Mouse (Mus musculus): ENCODE measurements around the gene Arl15. TPM values are rescaled to one million over a fixed set of nuclear protein-coding genes. Genes with fewer than 3 reads are reported as not detected.

The Arl15 gene
- polyA plus RNA-seq, 1 experiment: 1.3 TPM

DNA sequence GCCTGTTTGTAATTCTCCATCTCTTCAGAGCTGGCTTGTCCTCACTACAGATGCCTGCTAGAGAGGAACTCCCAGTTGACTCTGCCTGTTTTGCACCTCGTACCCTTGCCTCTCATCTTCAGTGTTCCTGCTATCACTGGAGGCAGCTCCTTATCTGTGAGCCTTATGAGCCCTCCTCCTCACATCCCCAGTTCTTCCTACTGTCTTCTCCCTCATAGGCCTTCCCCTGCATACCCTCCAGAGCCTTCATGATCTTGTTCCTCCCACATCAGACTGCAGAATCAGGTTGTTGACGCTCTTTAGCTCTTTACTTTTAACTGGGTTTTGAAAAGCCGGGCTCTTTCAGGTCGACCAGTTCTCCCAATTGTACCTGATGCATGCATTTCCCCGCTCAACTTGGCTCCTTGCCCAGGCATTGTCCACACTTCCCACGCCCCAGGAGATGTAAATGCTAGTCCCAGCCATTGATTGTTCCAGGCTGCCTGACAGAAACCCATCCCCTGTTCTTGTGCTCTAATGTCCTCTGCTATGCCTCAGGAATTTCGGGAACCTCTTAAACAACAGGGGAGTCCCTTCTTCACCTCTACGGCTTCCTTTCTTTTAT, 56.2 kb downstream of the Arl15 start:
- no peak for DNase-seq (ENCODE audit: low read depth in 1 of 2, low spot score in 2 of 2)
- Histone ChIP-seq H3K36me3 (ENCODE audit: control insufficient read depth, insufficient read depth, low read length) (no peaks in the 10 kb centered on the region), H3K27me3 (ENCODE audit: control insufficient read depth, insufficient read depth, low read length) (no peaks in the 10 kb centered on the region), H3K4me3 (ENCODE audit: extremely low read depth, insufficient read depth, insufficient read length) (no peak overlapping the region), H3K27ac (ENCODE audit: insufficient read depth, low read length) (no peak overlapping the region), H3K4me1 (ENCODE audit: control insufficient read depth, insufficient read depth, insufficient read length) (no peaks in the 10 kb centered on the region)
- WGBS: 85% methylated on average over 8 of the region's 8 CpGs
- no peak for TF ChIP-seq CTCF (IDR thresholded peaks at IDR 0.05; ENCODE audit: extremely low read depth, insufficient read depth, insufficient read length, insufficient replicate concordance)
- no peak for TF ChIP-seq POLR2A (IDR thresholded peaks at IDR 0.05; ENCODE audit: low read depth, low read length)

DNA sequence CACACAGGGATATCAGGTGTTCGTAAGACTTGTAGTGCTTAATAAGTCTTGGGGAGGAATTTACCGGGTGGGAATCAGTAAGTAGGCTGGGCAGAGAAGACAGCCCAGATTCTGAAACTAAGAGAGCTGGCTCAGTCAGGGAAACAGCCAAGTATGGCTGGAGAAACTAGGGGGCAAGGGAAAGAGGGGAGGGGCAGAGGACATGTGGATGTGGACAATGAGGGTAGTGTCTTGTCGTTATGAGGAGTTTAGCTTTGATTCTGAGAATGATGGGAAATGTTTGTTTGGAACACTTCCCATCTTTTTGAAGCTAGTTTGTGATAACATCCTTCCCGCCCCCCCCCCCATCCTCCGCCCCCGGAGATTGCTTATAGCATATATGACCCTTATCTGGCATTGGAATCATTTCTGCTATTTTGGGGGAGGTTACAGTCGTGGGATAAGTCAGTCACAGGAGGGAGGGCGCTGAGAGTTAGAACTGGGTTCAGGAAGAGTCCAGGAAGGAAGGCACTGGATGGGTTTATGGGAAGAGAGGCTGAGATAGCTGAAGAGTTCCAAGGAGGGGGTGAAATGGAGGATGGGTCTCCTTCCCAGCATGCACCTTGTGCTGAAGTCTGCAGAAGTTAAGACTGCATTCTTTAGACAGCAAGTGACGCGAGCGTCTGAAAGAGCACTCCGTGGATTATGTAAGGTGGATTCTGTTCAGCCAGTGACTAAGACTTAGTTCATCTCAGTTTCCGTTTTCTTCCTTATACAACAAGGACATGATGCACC, 57.5 kb downstream of the Arl15 start:
- no peaks in the 10 kb centered on the region for H3K27me3 ChIP-seq (ENCODE audit: control insufficient read depth, insufficient read depth, low read length)
- H3K36me3 ChIP-seq (ENCODE audit: control insufficient read depth, insufficient read depth, low read length): no peaks in the 10 kb centered on the region
- H3K4me1 ChIP-seq (ENCODE audit: control insufficient read depth, insufficient read depth, insufficient read length): no peaks in the 10 kb centered on the region
- no peak for TF ChIP-seq CTCF (IDR thresholded peaks at IDR 0.05; ENCODE audit: extremely low read depth, insufficient read depth, insufficient read length, insufficient replicate concordance)
- no peak for TF ChIP-seq POLR2A (IDR thresholded peaks at IDR 0.05; ENCODE audit: low read depth, low read length)
- H3K4me3 ChIP-seq (ENCODE audit: extremely low read depth, insufficient read depth, insufficient read length): no peak overlapping the region
- no peak overlapping the region for H3K27ac ChIP-seq (ENCODE audit: insufficient read depth, low read length)
- WGBS: 87% methylated on average over 13 of the region's 13 CpGs
- DNase-seq (ENCODE audit: low read depth in 1 of 2, low spot score in 2 of 2): no peak

DNA sequence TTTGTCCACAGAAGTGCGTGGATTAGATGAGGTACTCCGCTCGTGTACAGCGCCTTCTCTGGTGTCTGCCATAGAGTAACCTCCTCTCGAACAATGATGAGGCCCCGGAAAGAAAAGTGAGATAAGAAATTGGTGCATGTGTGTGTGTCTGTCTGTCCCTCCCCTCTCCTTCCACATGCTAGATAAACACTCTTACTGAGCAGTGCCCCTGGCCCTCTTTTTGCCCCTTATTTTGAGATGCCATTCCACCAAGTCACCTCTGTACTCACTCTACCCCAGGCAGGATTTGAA, 58.0 kb downstream of the Arl15 start:
- H3K27ac ChIP-seq (ENCODE audit: insufficient read depth, low read length): no peak overlapping the region
- 90% methylated on average over 6 of the region's 6 CpGs for WGBS

DNA sequence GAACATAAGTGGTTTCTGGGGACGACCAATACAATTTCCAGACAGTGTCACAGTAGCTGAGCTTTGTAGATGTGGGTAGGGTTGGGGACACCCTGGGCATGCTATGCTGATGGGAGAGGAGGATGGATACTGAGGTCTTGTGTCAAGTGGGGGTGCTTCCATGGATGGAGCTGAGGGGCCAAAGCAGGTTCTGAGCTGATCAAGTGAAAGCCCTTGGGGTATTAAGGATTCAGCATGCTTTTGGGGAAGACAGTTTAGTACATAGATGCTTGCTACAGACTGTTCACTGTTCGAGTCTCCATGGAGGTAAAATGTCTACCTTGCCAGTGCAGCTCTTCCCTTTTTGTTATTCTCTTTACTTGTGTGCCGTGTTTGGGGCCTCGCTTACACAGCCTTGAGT, 59.8 kb downstream of the Arl15 start:
- no peak overlapping the region for H3K4me3 ChIP-seq (ENCODE audit: extremely low read depth, insufficient read depth, insufficient read length)
- H3K27ac ChIP-seq (ENCODE audit: insufficient read depth, low read length): no peak overlapping the region
- no peak for DNase-seq (ENCODE audit: low read depth in 1 of 2, low spot score in 2 of 2)
- H3K4me1 ChIP-seq (ENCODE audit: control insufficient read depth, insufficient read depth, insufficient read length): no peaks in the 10 kb centered on the region
- no peaks in the 10 kb centered on the region for H3K27me3 ChIP-seq (ENCODE audit: control insufficient read depth, insufficient read depth, low read length)
- no peaks in the 10 kb centered on the region for H3K36me3 ChIP-seq (ENCODE audit: control insufficient read depth, insufficient read depth, low read length)
- TF ChIP-seq POLR2A (IDR thresholded peaks at IDR 0.05; ENCODE audit: low read depth, low read length) (no peak), CTCF (IDR thresholded peaks at IDR 0.05; ENCODE audit: extremely low read depth, insufficient read depth, insufficient read length, insufficient replicate concordance) (no peak)
- WGBS: 93% methylated on average over 4 of the region's 4 CpGs

More for the DNA sequence above, 58.0 kb downstream of the Arl15 start:
- Histone ChIP-seq H3K36me3 (ENCODE audit: control insufficient read depth, insufficient read depth, low read length) (no peaks in the 10 kb centered on the region), H3K4me3 (ENCODE audit: extremely low read depth, insufficient read depth, insufficient read length) (no peak overlapping the region), H3K27me3 (ENCODE audit: control insufficient read depth, insufficient read depth, low read length) (no peaks in the 10 kb centered on the region), H3K4me1 (ENCODE audit: control insufficient read depth, insufficient read depth, insufficient read length) (no peaks in the 10 kb centered on the region)
- no peak for DNase-seq (ENCODE audit: low read depth in 1 of 2, low spot score in 2 of 2)
- TF ChIP-seq POLR2A (IDR thresholded peaks at IDR 0.05; ENCODE audit: low read depth, low read length) (no peak), CTCF (IDR thresholded peaks at IDR 0.05; ENCODE audit: extremely low read depth, insufficient read depth, insufficient read length, insufficient replicate concordance) (no peak)

DNA sequence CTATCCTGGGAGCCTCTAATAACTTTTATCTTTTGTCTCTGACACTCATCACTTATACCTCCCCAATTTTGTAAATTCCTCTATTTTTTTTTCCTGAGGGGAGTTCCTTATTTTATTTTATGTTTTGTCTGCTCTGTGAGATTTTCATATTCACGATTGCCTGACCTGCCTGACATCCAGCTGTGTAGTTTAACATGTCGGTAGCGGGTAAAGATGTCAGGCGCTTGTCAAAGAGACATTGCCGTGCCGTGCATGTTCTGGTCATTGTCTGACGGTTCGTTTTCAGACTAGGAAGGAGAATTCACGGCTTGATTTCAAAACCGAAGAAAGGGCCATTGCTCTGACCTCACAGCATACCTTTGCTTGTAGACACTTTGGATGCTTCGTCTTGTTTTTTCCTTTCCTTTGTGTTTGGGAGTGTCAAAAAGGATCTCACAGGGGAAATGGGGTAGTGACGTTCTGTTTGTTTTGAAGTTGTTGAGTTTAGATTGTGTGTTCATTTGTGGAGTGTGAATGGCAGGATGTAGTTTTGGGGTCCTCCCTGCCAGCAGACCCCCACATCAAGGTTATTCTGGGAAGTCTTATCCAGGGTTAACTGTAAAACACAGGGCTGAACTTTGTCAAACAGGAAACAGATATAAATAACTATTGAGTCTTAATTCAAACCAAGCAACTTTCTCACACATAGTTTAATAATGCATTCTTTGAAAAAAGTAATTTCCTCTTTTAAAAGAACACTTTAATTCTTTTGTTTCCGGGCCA, 60.4 kb downstream of the Arl15 start:
- no peaks in the 10 kb centered on the region for H3K4me1 ChIP-seq (ENCODE audit: control insufficient read depth, insufficient read depth, insufficient read length)
- H3K27ac ChIP-seq (ENCODE audit: insufficient read depth, low read length): no peak overlapping the region

DNA sequence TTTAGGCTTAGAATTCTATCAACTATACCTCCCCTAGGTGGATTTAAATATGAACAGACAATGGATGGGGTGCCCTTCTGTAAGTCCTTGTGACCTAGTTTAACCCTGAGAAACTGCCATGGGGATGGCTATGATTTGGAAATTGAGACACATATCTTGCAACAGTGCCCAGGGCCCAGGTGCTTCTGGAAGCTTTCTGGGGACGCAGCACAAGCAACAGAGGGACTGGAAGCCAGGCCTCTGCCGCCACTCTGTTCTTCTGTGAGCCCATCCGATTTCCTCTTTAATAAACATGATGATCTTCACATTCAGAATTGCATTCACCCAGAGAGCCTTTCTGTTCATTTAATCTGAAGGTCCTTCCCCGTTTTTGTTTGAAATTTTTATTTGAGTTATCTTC, 62.6 kb downstream of the Arl15 start:
- no peaks in the 10 kb centered on the region for H3K27me3 ChIP-seq (ENCODE audit: control insufficient read depth, insufficient read depth, low read length)
- no peak overlapping the region for H3K27ac ChIP-seq (ENCODE audit: insufficient read depth, low read length)
- WGBS: 87% methylated on average over 4 of the region's 4 CpGs
- H3K4me3 ChIP-seq (ENCODE audit: extremely low read depth, insufficient read depth, insufficient read length): no peak overlapping the region
- H3K4me1 ChIP-seq (ENCODE audit: control insufficient read depth, insufficient read depth, insufficient read length): no peaks in the 10 kb centered on the region
- TF ChIP-seq CTCF (IDR thresholded peaks at IDR 0.05; ENCODE audit: extremely low read depth, insufficient read depth, insufficient read length, insufficient replicate concordance) (no peak), POLR2A (IDR thresholded peaks at IDR 0.05; ENCODE audit: low read depth, low read length) (no peak)
- no peak for DNase-seq (ENCODE audit: low read depth in 1 of 2, low spot score in 2 of 2)
- no peaks in the 10 kb centered on the region for H3K36me3 ChIP-seq (ENCODE audit: control insufficient read depth, insufficient read depth, low read length)

More for the DNA sequence above, 60.4 kb downstream of the Arl15 start:
- no peak for TF ChIP-seq CTCF (IDR thresholded peaks at IDR 0.05; ENCODE audit: extremely low read depth, insufficient read depth, insufficient read length, insufficient replicate concordance)
- TF ChIP-seq POLR2A (IDR thresholded peaks at IDR 0.05; ENCODE audit: low read depth, low read length): no peak
- Histone ChIP-seq H3K36me3 (ENCODE audit: control insufficient read depth, insufficient read depth, low read length) (no peaks in the 10 kb centered on the region), H3K27me3 (ENCODE audit: control insufficient read depth, insufficient read depth, low read length) (no peaks in the 10 kb centered on the region), H3K4me3 (ENCODE audit: extremely low read depth, insufficient read depth, insufficient read length) (no peak overlapping the region)
- 59% methylated on average over 13 of the region's 13 CpGs for WGBS
- no peak for DNase-seq (ENCODE audit: low read depth in 1 of 2, low spot score in 2 of 2)
